Mouse (Mus musculus) heart, adult 2 months (tissue): Measurements from ENCODE around the gene Krtap4-13. TPM values are rescaled to one million over a fixed set of nuclear protein-coding genes. Genes with fewer than 3 reads are reported as not detected.
"Not testable (repeated sequence)": the region's sequence is repeated elsewhere in the genome, so short reads cannot be mapped to it uniquely, and the experiment has no call there.

ENCODE experiments used
- DNase-seq, 2 experiments: peaks; one replicate each; pipeline ENCODE4 v3.0.0; 2021
- H3K27ac ChIP-seq: fragments of 200-600 bp; 2 replicates; pipeline ENCODE4 v1.8.1; 2022
- H3K27me3 ChIP-seq: fragments of 200-500 bp; 2 replicates; pipeline ENCODE4 v1.6.1; 2012; ENCODE audit warnings: mild to moderate bottlenecking, low read length, inconsistent platforms, mixed read lengths; ENCODE audit not compliant: control insufficient read depth, insufficient read depth
- H3K36me3 ChIP-seq: fragments of 200-500 bp; 2 replicates; pipeline ENCODE4 v1.6.1; 2012; ENCODE audit warnings: low read length, inconsistent platforms; ENCODE audit not compliant: control insufficient read depth, insufficient read depth
- H3K4me1 ChIP-seq: fragments of 200-500 bp; 2 replicates; pipeline ENCODE4 v1.6.1; 2011; ENCODE audit warnings: low read length; ENCODE audit not compliant: control insufficient read depth, insufficient read depth
- H3K4me3 ChIP-seq: fragments of 200-600 bp; 2 replicates; pipeline ENCODE4 v1.8.1; 2022
- H3K79me2 ChIP-seq: fragments of 200-500 bp; replicated peaks from 2 replicates; pipeline ENCODE4 v1.6.1; 2012; ENCODE audit warnings: mild to moderate bottlenecking, inconsistent platforms, low read length, moderate library complexity, mixed read lengths; ENCODE audit not compliant: control insufficient read depth, insufficient read depth
- H3K9ac ChIP-seq: fragments of 200-500 bp; 2 replicates; pipeline ENCODE4 v1.6.1; 2012; ENCODE audit warnings: low read depth, mild to moderate bottlenecking, control low read depth, inconsistent platforms, low read length, mixed read lengths
- CTCF ChIP-seq: fragments of 200-600 bp; IDR thresholded peaks from 2 replicates; pipeline ENCODE4 v1.8.1; 2022; ENCODE audit warnings: antibody characterized with exemption, mild to moderate bottlenecking, moderate library complexity
- EP300 ChIP-seq: fragments of 200-500 bp; IDR thresholded peaks from 2 replicates; pipeline ENCODE4 v1.6.1; 2011; ENCODE audit warnings: low read depth, low read length, control low read depth; ENCODE audit not compliant: insufficient read depth
- POLR2A ChIP-seq: fragments of 200-500 bp; IDR thresholded peaks from 2 replicates; pipeline ENCODE4 v1.6.1; 2011; ENCODE audit warnings: mild to moderate bottlenecking, low read depth, low read length, control low read depth; ENCODE audit not compliant: insufficient read depth
- WGBS: fragments of 180-500 bp; shearing (Covaris S2); methylation state at CpG from one replicate; pipeline ENCODE4 v1.1.7; 2018; 5-methylcytosine and 5-hydroxymethylcytosine counted together
- intact Hi-C: fragments of 180-260 bp; cut with DNase I; formaldehyde crosslinking; loops from one replicate; pipeline ENCODE4 v1.15.1; 2025
- long read RNA-seq: library from polyadenylated mRNA; stranded (forward); transcript quantifications from one replicate; pipeline ENCODE4 v2.0.0, GENCODE M21; 2021
- polyA plus RNA-seq: library from polyadenylated mRNA; depleted of rRNA; stranded (reverse); fragments of >200 nt; gene quantifications from 2 replicates; pipeline ENCODE4 v1.2.3, GENCODE M21; 2012; rRNA removed
- total RNA-seq, 2 experiments: library from RNA; stranded (reverse); gene quantifications; 2 replicates each; pipeline ENCODE4 v1.2.3; 2021

Gene Krtap4-13
- not detected for total RNA-seq
- not detected in 2 replicates for polyA plus RNA-seq
- long read RNA-seq: 0 reads

- DNase-seq, H3K27ac ChIP-seq, H3K9ac ChIP-seq, H3K4me3 ChIP-seq, H3K4me1 ChIP-seq, H3K27me3 ChIP-seq, H3K36me3 ChIP-seq, intact Hi-C loops, H3K79me2 ChIP-seq: not testable (repeated sequence)
Observed at GRCm38 (mm10) chr11:99809792-99810191, at the start of gene Krtap4-13. Krtap4-13 (minus strand) TSS chr11:99809892.

DNA sequence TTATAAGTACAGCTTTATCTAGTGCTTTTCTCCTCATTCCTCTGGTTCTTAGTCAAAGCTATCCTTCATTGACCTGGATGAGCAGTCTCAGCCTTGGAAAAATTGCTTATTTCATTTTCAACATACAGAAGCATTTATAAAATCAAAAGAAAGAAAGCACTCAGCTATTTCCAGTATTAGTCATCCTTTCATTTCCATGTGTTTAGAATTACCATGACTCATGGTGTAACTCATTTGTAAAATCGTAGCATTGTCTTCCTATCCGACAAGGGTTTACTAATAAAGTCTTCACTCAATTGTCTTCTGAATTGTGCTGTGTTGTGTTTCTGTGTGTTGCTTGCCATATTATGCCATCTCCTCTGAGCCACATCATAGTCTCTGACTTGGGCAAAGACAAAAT lies 49.1 kb upstream of the Krtap4-13 start:
- Histone ChIP-seq H3K79me2 (no peaks in the 10 kb centered on the region), H3K36me3 (no peaks in the 10 kb centered on the region), H3K27me3 (no peaks in the 10 kb centered on the region), H3K9ac (no peak overlapping the region), H3K27ac (no peak overlapping the region), H3K4me1 (no peaks in the 10 kb centered on the region), H3K4me3 (no peak overlapping the region)
- intact Hi-C loops: no loop called here
- no peak for TF ChIP-seq CTCF
- TF ChIP-seq POLR2A: no peak
- no peak for TF ChIP-seq EP300
- 57% methylated on average over 2 of the region's 2 CpGs for WGBS
- DNase-seq: no peak

DNA sequence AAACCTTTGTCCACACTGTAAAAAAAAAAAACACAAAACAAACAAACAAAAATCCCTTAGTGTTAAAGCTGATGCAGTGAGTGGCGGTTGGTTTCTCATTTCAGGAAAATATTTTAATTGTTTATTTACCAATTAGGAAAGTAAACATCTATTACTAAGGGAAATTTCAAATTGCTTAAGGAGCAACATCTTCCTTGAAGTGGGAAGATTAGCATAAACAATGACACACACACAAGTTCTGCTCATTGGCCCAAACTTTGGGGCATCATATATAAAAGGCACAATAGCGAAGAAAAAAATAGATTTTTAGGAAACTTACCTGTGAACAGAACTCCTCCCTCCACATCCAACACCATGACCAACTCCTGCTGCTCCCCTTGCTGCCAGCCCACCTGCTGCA lies 47.9 kb upstream of the Krtap4-13 start, which contains the start of gene Gm11568:
Gm11568 (plus strand) TSS at position 301 of the 400 bp plus-strand sequence.
- H3K36me3 ChIP-seq: no peaks in the 10 kb centered on the region
- H3K9ac ChIP-seq: no peak within 1 kb of the TSS
- H3K27me3 ChIP-seq: no peaks in the 10 kb centered on the region
- no peak within 1 kb of the TSS for H3K4me3 ChIP-seq
- no peak for TF ChIP-seq POLR2A
- no peak for TF ChIP-seq EP300
- no peak for TF ChIP-seq CTCF
- H3K27ac ChIP-seq: no peak within 1 kb of the TSS
- WGBS: 73% methylated on average over 2 of the region's 2 CpGs
- no peak for DNase-seq
- H3K79me2 ChIP-seq: no peaks in the 10 kb centered on the region
- intact Hi-C loops: no loop called here
- H3K4me1 ChIP-seq: no peaks in the 10 kb centered on the region

- WGBS: 54% methylated on average over 3 of the region's 3 CpGs
- no peak for DNase-seq
- Histone ChIP-seq H3K4me1 (no peaks in the 10 kb centered on the region), H3K79me2 (no peaks in the 10 kb centered on the region), H3K27me3 (no peaks in the 10 kb centered on the region), H3K4me3 (no peak overlapping the region), H3K9ac (no peak overlapping the region), H3K36me3 (no peaks in the 10 kb centered on the region), H3K27ac (no peak overlapping the region)
- intact Hi-C loops: no loop called here
- TF ChIP-seq EP300 (no peak), POLR2A (no peak), CTCF (no peak)
Observed at GRCm38 (mm10) chr11:99854121-99854520, 44.4 kb upstream of the Krtap4-13 start.

DNA sequence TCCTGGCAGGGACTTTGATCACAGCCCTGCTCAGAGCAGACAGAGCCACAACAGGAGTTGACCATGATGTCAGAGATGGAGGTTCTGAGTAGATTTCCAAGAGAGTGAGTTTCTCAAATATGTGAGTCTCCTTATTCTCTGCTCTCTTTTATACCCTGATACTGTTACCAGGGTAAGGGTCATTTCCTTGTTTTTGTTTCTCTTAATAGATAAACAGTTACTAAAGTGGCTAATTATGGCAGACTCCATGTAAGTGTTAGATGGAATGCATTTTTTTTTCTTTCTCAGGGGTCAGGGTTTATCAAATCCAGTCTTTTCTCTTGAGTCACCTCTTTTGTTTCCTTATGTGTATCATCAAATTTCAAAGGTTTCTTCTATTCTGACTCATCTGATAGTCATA lies 41.8 kb upstream of the Krtap4-13 start, which contains the start of gene Krtap4-16:
Krtap4-16 (minus strand) TSS at position 101 of the 400 bp plus-strand sequence.
- intact Hi-C loops: no loop called here
- Histone ChIP-seq H3K4me1 (no peaks in the 10 kb centered on the region), H3K79me2 (no peaks in the 10 kb centered on the region), H3K4me3 (no peak within 1 kb of the TSS), H3K9ac (no peak within 1 kb of the TSS), H3K27me3 (no peaks in the 10 kb centered on the region), H3K27ac (no peak within 1 kb of the TSS), H3K36me3 (no peaks in the 10 kb centered on the region)
- no peak for DNase-seq
- no peak for TF ChIP-seq EP300

- Histone ChIP-seq H3K4me1 (no peaks in the 10 kb centered on the region), H3K27ac (no peak overlapping the region), H3K27me3 (no peaks in the 10 kb centered on the region), H3K36me3 (no peaks in the 10 kb centered on the region), H3K9ac (no peak overlapping the region), H3K79me2 (no peaks in the 10 kb centered on the region), H3K4me3 (no peak overlapping the region)
- intact Hi-C loops: no loop called here
- TF ChIP-seq EP300 (no peak), POLR2A (no peak), CTCF (no peak)
- DNase-seq: no peak
- WGBS: 72% methylated on average over 2 of the region's 2 CpGs
Observed at GRCm38 (mm10) chr11:99846746-99847145, 37.1 kb upstream of the Krtap4-13 start.

DNA sequence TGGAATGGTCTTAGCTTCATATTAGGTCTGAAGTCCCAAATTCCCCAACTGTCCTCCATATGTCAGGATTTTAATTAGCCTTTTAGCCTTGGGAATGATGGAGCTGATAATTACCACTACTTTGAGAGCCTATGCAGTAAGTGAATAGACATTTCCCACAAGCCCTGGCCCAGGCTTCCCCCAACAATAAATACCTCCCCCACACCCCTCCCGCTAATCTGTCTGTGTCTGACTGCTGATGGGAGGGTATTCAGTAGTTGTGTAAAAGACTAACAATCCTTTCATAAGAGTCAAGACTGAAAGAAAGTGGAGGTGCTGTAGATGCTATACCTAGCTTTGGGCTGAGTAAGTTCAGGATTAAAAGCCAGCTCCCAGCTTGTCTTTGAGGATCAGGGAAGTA lies 32.5 kb upstream of the Krtap4-13 start:
- intact Hi-C loops: no loop called here
- Histone ChIP-seq H3K4me1 (no peaks in the 10 kb centered on the region), H3K9ac (no peak overlapping the region), H3K79me2 (no peaks in the 10 kb centered on the region), H3K27ac (no peak overlapping the region), H3K27me3 (no peaks in the 10 kb centered on the region), H3K4me3 (no peak overlapping the region), H3K36me3 (no peaks in the 10 kb centered on the region)
- TF ChIP-seq CTCF (no peak), POLR2A (no peak), EP300 (no peak)
- WGBS: 73% methylated on average over 1 of the region's 1 CpGs
- DNase-seq: no peak
